Mouse (Mus musculus): ENCODE data around the gene Sult3a2.
"Not testable (repeated sequence)": the region's sequence is repeated elsewhere in the genome, so short reads cannot be mapped to it uniquely, and the experiment has no call there.

Gene Sult3a2

GRCm38 (mm10) chr10:33786604-33787003, at the start of gene Sult3a2:
Gene Sult3a2, minus strand, starts transcription at chr10:33786704.
- DNase-seq, result no peak

DNA sequence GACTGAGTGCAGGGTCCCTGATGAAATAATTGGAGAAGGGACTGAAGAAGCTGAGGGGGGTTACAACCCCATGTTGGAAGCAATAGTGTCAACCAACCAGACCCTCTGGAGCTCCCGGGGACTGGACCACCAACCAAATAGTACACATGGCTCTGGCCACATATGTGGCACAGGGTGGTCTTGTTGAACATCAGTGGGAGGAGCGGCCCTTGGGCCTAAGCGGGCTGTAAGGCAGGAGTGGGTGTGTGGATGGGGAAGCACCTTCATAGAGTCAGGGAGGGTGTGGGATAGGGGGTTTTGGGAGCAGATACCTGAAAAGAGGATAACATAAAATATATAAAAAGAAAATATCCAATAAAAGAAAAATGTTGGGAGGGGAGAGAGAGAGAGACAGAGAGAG, 34.4 kb upstream of the Sult3a2 start:
- no peak for DNase-seq

- DNase-seq, result no peak
These were observed 30.4 kb upstream of the Sult3a2 start for GRCm38 (mm10) chr10:33816923-33817322.

- no peak for DNase-seq
These were observed 27.8 kb upstream of the Sult3a2 start for GRCm38 (mm10) chr10:33814266-33814665.

GRCm38 (mm10) chr10:33811807-33812206, 25.3 kb upstream of the Sult3a2 start:
- DNase-seq, result no peak

DNA sequence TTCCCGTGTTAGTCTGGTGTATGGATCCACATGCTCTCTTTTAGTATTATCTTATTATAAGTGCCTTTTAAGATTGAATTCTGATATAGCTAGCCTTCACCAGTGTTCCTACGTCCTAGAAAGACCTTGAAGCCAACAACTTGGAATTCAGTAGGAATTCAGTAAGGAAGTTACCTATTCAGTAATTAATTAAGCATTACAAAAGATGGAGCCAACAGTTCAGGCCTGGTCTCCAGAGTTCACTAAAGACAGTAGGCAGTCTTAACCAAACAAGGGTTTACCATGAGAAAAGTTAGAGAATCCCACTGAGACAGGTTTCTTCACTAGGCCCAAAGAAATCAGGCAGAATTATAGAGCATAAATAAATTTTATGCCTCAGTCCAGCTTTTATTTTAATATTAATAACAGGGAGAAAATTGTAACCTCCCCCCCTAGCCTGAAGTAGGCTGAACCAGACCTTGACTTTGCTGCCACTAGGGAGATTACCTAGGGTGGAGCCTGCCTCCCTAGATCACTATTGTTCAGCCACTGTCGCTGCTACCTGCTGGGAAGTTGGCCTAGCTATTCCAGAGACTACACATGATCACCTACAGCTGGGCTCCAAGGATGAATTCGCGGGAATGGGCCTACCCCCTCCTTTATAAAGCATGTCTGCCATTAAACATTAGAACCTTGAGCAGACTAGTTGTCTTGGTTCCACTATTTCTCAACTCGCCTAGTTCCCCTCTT, 10.9 kb upstream of the Sult3a2 start:
- not testable (repeated sequence) for DNase-seq

DNA sequence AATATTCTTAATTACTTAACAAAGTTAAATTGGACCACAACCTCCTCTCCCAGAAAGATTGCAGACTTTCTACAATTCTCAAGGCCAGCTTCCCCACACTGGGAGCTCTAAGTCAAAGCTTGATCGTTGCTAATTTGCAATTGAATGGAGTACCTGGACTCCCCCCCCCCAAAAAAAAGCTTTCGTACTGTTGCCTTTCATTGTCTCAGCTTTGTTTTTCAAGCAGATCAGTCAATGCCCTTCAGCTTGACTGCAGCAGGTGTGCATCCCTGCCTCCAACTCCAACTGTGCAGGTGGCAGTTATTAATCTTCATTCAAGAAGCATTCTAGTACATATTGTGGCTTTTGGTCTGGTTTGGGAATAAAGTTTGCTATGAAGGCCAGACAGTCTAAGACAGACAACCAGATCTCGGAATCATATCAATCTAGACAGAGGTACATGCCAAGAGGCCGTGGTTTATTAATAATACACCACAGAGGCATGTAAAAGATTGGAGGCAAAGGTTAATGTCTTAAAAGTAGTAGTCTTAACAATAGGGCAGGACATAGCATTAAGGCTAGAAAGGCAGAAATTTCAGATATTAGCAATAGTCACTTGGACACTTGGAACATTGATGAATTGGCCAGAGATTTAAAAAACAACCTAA, 9.9 kb upstream of the Sult3a2 start:
- not testable (repeated sequence) for DNase-seq

GRCm38 (mm10) chr10:33792166-33792565, 5.7 kb upstream of the Sult3a2 start:
- DNase-seq, result not testable (repeated sequence)

DNA sequence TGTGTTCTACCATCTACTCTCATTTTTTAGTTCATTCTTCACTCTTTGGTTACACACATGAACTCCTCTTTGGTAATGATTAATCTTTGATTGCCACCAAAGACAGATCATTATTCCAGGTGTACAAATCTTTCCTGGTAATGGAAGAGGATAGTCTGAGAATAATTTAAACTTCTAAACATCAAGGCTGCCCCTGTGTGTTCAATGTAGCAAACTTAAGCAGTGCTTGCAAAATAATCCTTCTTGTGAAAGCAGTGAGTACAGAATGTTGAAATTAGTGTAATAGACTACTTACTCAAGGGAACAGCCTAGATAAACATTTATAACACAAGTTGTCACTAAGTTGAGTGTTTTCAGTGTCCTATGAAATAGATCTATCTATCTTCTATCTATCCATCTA, 1.0 kb upstream of the Sult3a2 start:
- DNase-seq, result no peak

GRCm38 (mm10) chr10:33735251-33735650, 51.3 kb downstream of the Sult3a2 start:
- DNase-seq, result not testable (repeated sequence)

DNA sequence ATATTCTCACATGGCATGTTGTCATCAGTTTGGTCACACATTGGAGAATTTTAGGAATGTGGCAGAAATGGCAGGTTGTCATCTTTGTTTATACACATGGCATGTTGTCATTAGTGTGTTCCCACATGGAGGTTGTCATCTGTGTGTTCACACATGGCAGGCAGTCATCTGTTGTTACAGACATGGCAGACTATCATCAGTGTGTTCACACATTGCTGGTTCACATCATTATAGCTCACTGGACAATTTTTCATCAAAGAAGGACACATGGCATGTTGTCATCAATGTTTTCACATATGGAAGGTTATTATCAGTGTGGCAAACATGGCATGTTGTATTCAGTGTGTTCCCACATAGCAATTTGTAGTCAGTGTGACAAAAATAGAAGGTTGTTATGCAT, 53.3 kb downstream of the Sult3a2 start:
- no peak for DNase-seq

DNA sequence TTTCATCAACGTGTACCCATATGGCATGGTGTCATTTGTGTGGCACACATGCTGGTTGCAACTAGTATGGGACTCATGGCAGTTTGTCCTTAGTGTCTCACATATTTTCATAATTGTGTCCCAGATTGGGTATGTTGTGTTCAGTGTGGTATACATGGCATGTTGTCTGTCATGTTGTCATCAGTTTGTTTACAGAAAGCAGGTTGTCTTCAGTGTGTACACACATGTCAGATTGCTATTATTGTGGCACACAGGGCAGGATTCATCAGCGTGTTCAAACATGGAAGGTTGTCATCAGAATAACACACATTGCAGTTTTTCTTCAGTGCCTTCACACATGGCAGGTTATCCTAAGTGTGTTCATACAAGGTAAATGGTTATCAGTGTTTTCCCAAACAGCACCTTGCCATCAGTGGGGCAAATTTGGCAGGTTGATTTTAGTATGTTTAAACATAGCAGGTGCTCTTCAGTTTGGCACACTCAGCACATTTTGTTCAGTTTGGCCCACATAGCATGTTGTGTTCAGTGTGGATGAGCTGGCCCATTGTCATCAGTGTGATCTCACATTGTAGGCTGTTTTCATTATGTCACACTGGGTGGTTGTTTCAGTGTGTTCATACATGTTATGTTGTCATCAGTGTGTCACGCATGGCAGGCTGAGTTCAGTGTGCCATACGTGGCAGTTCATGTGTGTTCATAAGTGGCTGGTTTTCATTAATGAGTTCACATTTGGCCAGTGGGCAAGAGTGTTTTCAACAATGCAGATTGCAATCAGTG, 53.9 kb downstream of the Sult3a2 start:
- no peak for DNase-seq

DNA sequence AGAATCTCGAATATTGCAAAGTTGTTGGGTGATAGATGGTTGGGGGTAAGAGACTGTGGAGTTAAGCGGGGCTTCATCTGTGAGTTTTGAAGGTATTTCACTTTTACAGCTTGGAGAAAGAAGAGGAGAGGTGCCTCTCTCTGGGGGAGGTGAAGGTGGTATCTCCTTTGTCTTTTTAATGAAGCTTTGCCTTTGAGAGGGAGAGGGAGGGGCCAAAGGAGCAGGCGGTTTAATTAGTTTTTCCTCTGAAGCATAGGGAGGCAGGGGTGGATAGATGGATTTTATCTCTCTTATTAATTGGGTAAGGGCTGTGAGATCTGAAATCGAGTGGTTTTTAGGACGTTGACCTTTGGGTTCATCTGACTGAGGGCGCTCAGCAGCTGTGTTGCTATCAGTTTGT, 62.7 kb downstream of the Sult3a2 start:
- no peak for DNase-seq

DNA sequence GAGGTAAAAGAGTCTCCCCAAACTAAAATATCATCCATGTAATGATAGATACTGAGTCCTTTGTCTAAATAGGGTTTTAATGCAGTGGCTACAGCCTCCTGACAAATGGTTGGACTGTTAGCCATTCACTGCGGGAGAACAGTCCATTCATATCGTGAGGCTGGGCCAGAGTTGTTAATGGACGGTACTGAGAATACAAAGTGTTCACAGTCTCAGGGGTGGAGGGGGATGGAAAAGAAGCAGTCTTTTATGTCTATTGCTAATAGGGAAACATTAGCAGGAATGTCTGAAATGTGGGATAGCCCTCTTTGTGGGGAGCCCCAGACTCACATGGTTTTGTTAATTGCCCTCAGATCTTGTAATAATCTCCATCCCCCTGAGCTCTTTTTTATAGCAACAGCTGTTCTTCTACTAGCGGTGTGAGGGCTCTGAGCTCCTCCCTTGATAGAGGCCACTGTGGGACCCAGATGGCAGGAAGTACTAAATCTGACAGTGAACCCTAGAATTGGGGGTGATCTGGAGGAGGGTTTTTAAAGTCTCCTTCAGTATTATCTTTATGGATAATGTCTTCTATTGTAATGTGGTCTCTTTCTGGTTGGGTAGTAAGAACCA, 64.6 kb downstream of the Sult3a2 start:
- no peak for DNase-seq
